ENCODE assay signal across 9 mouse cellular contexts in genomic region chr9:108201160-108201559, GRCm38 (mm10). TPM values are rescaled to one million over a fixed set of nuclear protein-coding genes. Genes with fewer than 3 reads are reported as not detected.
DNase-seq lines count a peak whose midpoint lies in the region; ATAC-seq and TF ChIP-seq lines count a peak whose summit lies in the region.
"Had no signal": no experiment of that assay in that cellular context is flagged by ENCODE, and none has a peak within 500 bp of the region (broad histone marks: within the 10 kb centered on the region; RNA-seq: fewer than 3 reads in every experiment).

No protein-coding gene starts in this region.

- no peaks in the 10 kb centered on the region for H3K9me3 ChIP-seq in heart, embryonic 12.5 days (replicated peaks)
- H3K9me3 ChIP-seq in kidney, postnatal 0 days (replicated peaks; ENCODE audit: low read length), result no peaks in the 10 kb centered on the region
- no peaks in the 10 kb centered on the region for H3K9me3 ChIP-seq in liver, embryonic 11.5 days (ENCODE audit: control insufficient read depth, low read length)
- no peaks in the 10 kb centered on the region for H3K9me3 ChIP-seq in stomach, embryonic 15.5 days

- ATAC-seq in erythroid progenitor cell, adult 5-6 weeks (replicated peaks; ENCODE audit: low FRiP score, poor library complexity, severe bottlenecking), result peak; percentile 96
- peak; percentile 97 for ATAC-seq in heart, embryonic 12.5 days (ENCODE audit: insufficient number of reproducible peaks, low FRiP score)
- peak; percentile 97 for ATAC-seq in kidney, postnatal 0 days (replicated peaks; ENCODE audit: low FRiP score, low read depth)
- ATAC-seq in liver, embryonic 11.5 days (replicated peaks; ENCODE audit: low FRiP score), result peak; percentile 99
- peak; percentile 98 for ATAC-seq in stomach, embryonic 15.5 days (ENCODE audit: insufficient read depth, low FRiP score, low read depth)

- 0 out of 2 replicates have a peak overlapping the region, but pooled peaks have one; percentile 53 for H3K9ac ChIP-seq in heart, embryonic 12.5 days
- no peak overlapping the region for H3K9ac ChIP-seq in kidney, postnatal 0 days (ENCODE audit: low read depth, low read length)
- H3K9ac ChIP-seq in liver, embryonic 11.5 days (ENCODE audit: low read depth, low read length), result no peak overlapping the region
- no peak overlapping the region for H3K9ac ChIP-seq in stomach, embryonic 15.5 days

- H3K4me2 ChIP-seq in heart, embryonic 12.5 days, result peak overlapping the region; percentile 61
- peak overlapping the region; percentile 30; the same call in 1 of the 2 replicates for H3K4me2 ChIP-seq in kidney, postnatal 0 days (ENCODE audit: low read length)
- H3K4me2 ChIP-seq in liver, embryonic 11.5 days, result peak overlapping the region; percentile 61
- H3K4me2 ChIP-seq in stomach, embryonic 15.5 days, result peak overlapping the region; percentile 48

- WGBS in heart, embryonic 12.5 days, result 0% methylated on average over 13 of the region's 13 CpGs
- WGBS in kidney, postnatal 0 days, result under 1% methylated on average over 13 of the region's 13 CpGs
- under 1% methylated on average over 13 of the region's 13 CpGs for WGBS in liver, embryonic 11.5 days
- WGBS in stomach, embryonic 15.5 days, result 1% methylated on average over 13 of the region's 13 CpGs

- H3K27me3 ChIP-seq in heart, embryonic 12.5 days (replicated peaks), result no peaks in the 10 kb centered on the region
- no peaks in the 10 kb centered on the region for H3K27me3 ChIP-seq in kidney, postnatal 0 days (ENCODE audit: insufficient read depth, low read length)
- no peaks in the 10 kb centered on the region for H3K27me3 ChIP-seq in liver, embryonic 11.5 days (replicated peaks; ENCODE audit: control insufficient read depth, insufficient read depth, low read length)
- H3K27me3 ChIP-seq in stomach, embryonic 15.5 days (replicated peaks), result no peaks in the 10 kb centered on the region

- TF ChIP-seq CTCF in kidney, postnatal 0 days (IDR thresholded peaks at IDR 0.05; ENCODE audit: low read depth), result peak; percentile 91

- peaks cover 12% of the 10 kb centered on the region for H3K36me3 ChIP-seq in heart, embryonic 12.5 days
- H3K36me3 ChIP-seq in kidney, postnatal 0 days (ENCODE audit: insufficient read depth, low read length), result 0 out of 2 replicates have a peak, but pooled peaks cover 6% of the 10 kb centered on the region
- H3K36me3 ChIP-seq in liver, embryonic 11.5 days (ENCODE audit: control insufficient read depth, insufficient read depth, low read length), result no peaks in the 10 kb centered on the region
- no peaks in the 10 kb centered on the region for H3K36me3 ChIP-seq in stomach, embryonic 15.5 days

- DNase-seq in CD4-positive helper T cell, adult 2 months (ENCODE audit: low read depth, low spot score), result peak; percentile 96
- DNase-seq in brain, embryonic 18.5 days (ENCODE audit: low read depth, low spot score), result peak; percentile 82
- peak; percentile 100 for DNase-seq in kidney, postnatal 0 days (ENCODE audit: low spot score)
- peak; percentile 87 for DNase-seq in liver, embryonic 11.5 days (ENCODE audit: low spot score)
- DNase-seq in natural killer cell, adult 2 months (ENCODE audit: low spot score in 2 of 2), result peak; percentile 92 to 94

- H3K4me1 ChIP-seq in heart, embryonic 12.5 days (replicated peaks), result peaks cover 27% of the 10 kb centered on the region
- H3K4me1 ChIP-seq in kidney, postnatal 0 days (replicated peaks; ENCODE audit: insufficient read depth, low read length), result 0 out of 2 replicates have a peak, but pooled peaks cover 14% of the 10 kb centered on the region
- peaks cover 13% of the 10 kb centered on the region for H3K4me1 ChIP-seq in liver, embryonic 11.5 days (replicated peaks; ENCODE audit: control insufficient read depth, insufficient read depth, low read length)
- peaks cover 14% of the 10 kb centered on the region; the same call in 1 of the 2 replicates for H3K4me1 ChIP-seq in stomach, embryonic 15.5 days

- H3K4me3 ChIP-seq in heart, embryonic 12.5 days, result peak overlapping the region; percentile 16
- H3K4me3 ChIP-seq in kidney, postnatal 0 days (replicated peaks; ENCODE audit: low read depth, low read length), result no peak overlapping the region
- peak overlapping the region; percentile 17; the same call in 1 of the 2 replicates for H3K4me3 ChIP-seq in liver, embryonic 11.5 days (ENCODE audit: low read depth, low read length)
- H3K4me3 ChIP-seq in stomach, embryonic 15.5 days (replicated peaks), result no peak overlapping the region; the same call in 1 of the 2 replicates

- peak overlapping the region; percentile 28; the same call in 1 of the 2 replicates for H3K27ac ChIP-seq in heart, embryonic 12.5 days (ENCODE audit: poor library complexity, severe bottlenecking)
- no peak overlapping the region for H3K27ac ChIP-seq in kidney, postnatal 0 days
- H3K27ac ChIP-seq in liver, embryonic 11.5 days (ENCODE audit: low read depth, low read length), result no peak overlapping the region
- H3K27ac ChIP-seq in stomach, embryonic 15.5 days, result peak overlapping the region; percentile 33; the same call in 1 of the 2 replicates
- H3K27ac ChIP-seq: macrophage had no signal

RNA-seq across cellular contexts. Expression of gene Bsn, which starts 11.0 kb away (rescaled TPM):
- under 0.01 and 0.42 TPM in 2 replicates for total RNA-seq in erythroid progenitor cell, adult 5-6 weeks (2015; ENCODE audit: low replicate concordance)
- 1.5 TPM in 1 of 2 replicates, not detected in the other for total RNA-seq in erythroid progenitor cell, adult 5-6 weeks (2017; ENCODE audit: low replicate concordance)
- 0.39 and 0.50 TPM in 2 replicates for polyA plus RNA-seq in heart, embryonic 12.5 days (2016; fragmentation: Nextera tagmentation; extraction: Ambion mirVana)
- 0.25 and 0.31 TPM in 2 replicates for polyA plus RNA-seq in kidney, postnatal 0 days (2015; fragmentation: Nextera tagmentation; extraction: Ambion mirVana)
- polyA plus RNA-seq in liver, embryonic 11.5 days (2014; fragmentation: Nextera tagmentation; extraction: Ambion mirVana), result 5.2 and 5.7 TPM in 2 replicates
- polyA plus RNA-seq in stomach, embryonic 15.5 days (2015; fragmentation: Nextera tagmentation; extraction: Ambion mirVana), result 2.8 and 3.0 TPM in 2 replicates

Comparison
In these comparisons a context has a peak if more than half of its experiments do, and no peak if none do; other contexts are left out.
1. H3K27ac ChIP-seq: peak in heart, embryonic 12.5 days (single experiment) and stomach, embryonic 15.5 days (single experiment); none in kidney, postnatal 0 days (single experiment) and liver, embryonic 11.5 days (single experiment).
2. H3K4me3 ChIP-seq: peak in heart, embryonic 12.5 days (single experiment) and liver, embryonic 11.5 days (single experiment); none in kidney, postnatal 0 days (single experiment) and stomach, embryonic 15.5 days (single experiment).
3. Peak in every context shown above with its lines, with median percentiles within 50 percentile points of each other: DNase-seq, ATAC-seq and H3K4me2 ChIP-seq.